Mouse (Mus musculus) embryonic facial prominence, embryonic 11.5 days (tissue): ENCODE measurements around the gene Elk4. TPM values are rescaled to one million over a fixed set of nuclear protein-coding genes. Genes with fewer than 3 reads are reported as not detected.

Source experiments
- ATAC-seq: fragments of 200-750 bp; cut with Nextera tagmentation; replicated peaks from 2 replicates; pipeline ENCODE4 v1.8.0; 2017; ENCODE audit warnings: low read depth; ENCODE audit not compliant: insufficient number of reproducible peaks, low FRiP score, low TSS enrichment
- DNase-seq: peaks from one replicate; pipeline ENCODE4 v3.0.0-alpha.2; 2015; ENCODE audit warnings: low spot score
- H3K27ac ChIP-seq: fragments of 300-500 bp; sonication (generic); replicated peaks from 2 replicates; pipeline ENCODE4 v1.5.1; 2014; ENCODE audit warnings: mild to moderate bottlenecking, low read depth, low read length, control low read depth
- H3K27me3 ChIP-seq: fragments of 300-500 bp; sonication (generic); 2 replicates; pipeline ENCODE4 v1.6.1; 2014; ENCODE audit warnings: mild to moderate bottlenecking, low read length, moderate library complexity, mixed read lengths; ENCODE audit not compliant: control insufficient read depth, insufficient read depth
- H3K36me3 ChIP-seq: fragments of 300-500 bp; sonication (generic); replicated peaks from 2 replicates; pipeline ENCODE4 v1.6.1; 2014; ENCODE audit warnings: low read depth, mild to moderate bottlenecking, low read length, moderate library complexity, mixed read lengths; ENCODE audit not compliant: control insufficient read depth, insufficient read depth
- H3K4me1 ChIP-seq: fragments of 300-500 bp; sonication (generic); 2 replicates; pipeline ENCODE4 v1.6.1; 2014; ENCODE audit warnings: low read length, mixed read lengths; ENCODE audit not compliant: control insufficient read depth, insufficient read depth
- H3K4me2 ChIP-seq: fragments of 300-500 bp; sonication (generic); 2 replicates; pipeline ENCODE4 v1.6.1; 2014; ENCODE audit warnings: low read depth, mild to moderate bottlenecking, control low read depth, low read length, moderate library complexity
- H3K4me3 ChIP-seq: fragments of 300-500 bp; sonication (generic); 2 replicates; pipeline ENCODE4 v1.5.1; 2014; ENCODE audit warnings: low read depth, low read length, control low read depth
- H3K9ac ChIP-seq: fragments of 300-500 bp; sonication (generic); replicated peaks from 2 replicates; pipeline ENCODE4 v1.6.1; 2014; ENCODE audit warnings: mild to moderate bottlenecking, control low read depth, low read length
- H3K9me3 ChIP-seq: fragments of 300-500 bp; sonication (generic); replicated peaks from 2 replicates; pipeline ENCODE4 v1.6.1; 2016; ENCODE audit warnings: mild to moderate bottlenecking, low read length, inconsistent platforms, mixed read lengths; ENCODE audit not compliant: control insufficient read depth
- WGBS: fragments of 180-500 bp; shearing (Covaris S2); extraction: QIAGEN DNeasy Blood & Tissue Kit; methylation state at CpG from one replicate; pipeline ENCODE4 v1.1.7; 2014; 5-methylcytosine and 5-hydroxymethylcytosine counted together
- polyA plus RNA-seq: library from polyadenylated mRNA; unstranded; fragments of >200 nt; fragmentation: Nextera tagmentation; extraction: Ambion mirVana; gene quantifications from 2 replicates; pipeline ENCODE4 v1.2.1, GENCODE M21; 2014

Elk4 gene
- polyA plus RNA-seq, 1 experiment from 2014 or later: 19.8 TPM

GRCm38 (mm10) chr1:132010632-132011501 is 3.5 kb downstream of the Elk4 start:
- Histone ChIP-seq H3K36me3 (no peaks in the 10 kb centered on the region), H3K27me3 (no peaks in the 10 kb centered on the region; the same call in 1 of the 2 replicates), H3K4me3 (no peak overlapping the region), H3K27ac (no peak overlapping the region), H3K4me1 (no peaks in the 10 kb centered on the region), H3K9ac (no peak overlapping the region), H3K9me3 (no peaks in the 10 kb centered on the region), H3K4me2 (no peak overlapping the region)
- 86% methylated on average over 17 of the region's 17 CpGs for WGBS
- no peak for ATAC-seq
- DNase-seq: no peak

DNA sequence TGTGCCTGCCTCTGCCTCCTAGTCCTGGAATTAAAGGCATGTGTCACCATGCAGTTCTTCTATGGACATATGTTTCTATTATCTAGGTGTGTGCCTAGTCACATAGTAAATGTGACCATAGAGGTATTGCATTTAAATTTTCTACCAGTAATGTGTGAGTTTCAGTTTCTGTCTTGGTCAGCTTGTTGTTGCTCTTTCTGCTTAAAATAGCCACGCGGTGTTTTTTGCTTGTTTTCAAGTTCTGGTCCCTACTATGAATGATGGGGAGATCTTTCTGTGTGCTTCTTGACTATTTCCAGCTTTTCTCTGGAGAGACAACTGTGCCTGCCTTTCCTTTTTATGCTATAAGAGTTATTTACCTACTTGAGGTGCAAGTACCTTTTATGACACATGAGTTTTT is 4.4 kb downstream of the Elk4 start:
- no peak overlapping the region for H3K9ac ChIP-seq
- H3K9me3 ChIP-seq: no peaks in the 10 kb centered on the region
- ATAC-seq (no peak), DNase-seq (no peak)
- no peaks in the 10 kb centered on the region for H3K36me3 ChIP-seq
- H3K27me3 ChIP-seq: no peaks in the 10 kb centered on the region; the same call in 1 of the 2 replicates
- 79% methylated on average over 2 of the region's 2 CpGs for WGBS
- H3K4me1 ChIP-seq: no peaks in the 10 kb centered on the region
- H3K4me3 ChIP-seq: no peak overlapping the region
- no peak overlapping the region for H3K4me2 ChIP-seq
- no peak overlapping the region for H3K27ac ChIP-seq

DNA sequence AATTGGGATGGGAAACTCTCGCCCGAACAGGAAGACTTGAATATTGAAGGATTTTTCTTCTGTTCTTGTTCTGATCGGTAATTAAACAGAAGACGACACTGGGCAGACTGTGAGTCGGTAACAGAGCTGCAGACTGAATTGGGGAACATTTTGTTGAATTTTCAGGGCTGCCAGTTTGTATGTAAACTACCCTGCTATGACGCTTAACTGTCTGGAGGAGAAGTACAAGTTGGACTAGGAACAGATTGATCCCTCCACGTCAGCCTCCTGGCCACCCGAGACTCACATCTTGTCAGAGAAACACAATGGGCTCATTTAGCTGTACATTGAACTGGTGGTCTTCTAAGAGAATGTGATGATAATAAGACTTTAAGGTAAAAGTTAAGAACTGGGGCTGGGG is 5.5 kb downstream of the Elk4 start:
- no peaks in the 10 kb centered on the region for H3K27me3 ChIP-seq
- no peaks in the 10 kb centered on the region for H3K9me3 ChIP-seq
- H3K4me2 ChIP-seq: no peak overlapping the region
- WGBS: 80% methylated on average over 8 of the region's 8 CpGs
- H3K4me3 ChIP-seq: no peak overlapping the region
- no peaks in the 10 kb centered on the region for H3K36me3 ChIP-seq
- DNase-seq: no peak
- no peak overlapping the region for H3K27ac ChIP-seq
- no peak for ATAC-seq
- no peaks in the 10 kb centered on the region for H3K4me1 ChIP-seq
- H3K9ac ChIP-seq: no peak overlapping the region

- DNase-seq: no peak
- Histone ChIP-seq H3K27me3 (no peaks in the 10 kb centered on the region), H3K4me3 (no peak overlapping the region), H3K4me1 (no peaks in the 10 kb centered on the region), H3K36me3 (peaks cover 4% of the 10 kb centered on the region; the same call in 1 of the 2 replicates), H3K9ac (no peak overlapping the region), H3K27ac (no peak overlapping the region), H3K4me2 (no peak overlapping the region), H3K9me3 (no peaks in the 10 kb centered on the region)
- ATAC-seq: no peak
- 80% methylated on average over 1 of the region's 1 CpGs for WGBS
Measured at GRCm38 (mm10) chr1:132014800-132015199, 7.4 kb downstream of the Elk4 start.

DNA sequence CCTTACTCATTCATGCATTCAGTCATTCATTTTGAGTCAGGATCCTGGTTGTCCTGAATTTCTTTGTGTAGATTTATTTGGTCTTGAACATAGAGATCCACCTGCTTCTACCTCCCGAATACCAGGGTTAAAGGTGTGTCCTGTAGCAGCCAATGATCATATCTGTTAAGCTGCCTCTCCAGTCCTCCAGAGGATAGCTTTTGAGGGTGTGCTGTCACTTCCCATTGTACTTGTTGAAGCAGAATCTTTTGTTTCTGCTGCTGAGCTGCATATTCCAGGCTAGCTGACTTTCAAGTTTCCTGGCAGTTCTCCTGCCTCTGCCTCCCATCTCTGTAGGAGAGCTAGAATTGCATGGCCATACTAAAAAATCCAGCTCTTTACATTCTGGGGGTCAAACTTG is 9.3 kb downstream of the Elk4 start:
- H3K27me3 ChIP-seq: no peaks in the 10 kb centered on the region
- peaks cover 4% of the 10 kb centered on the region for H3K36me3 ChIP-seq
- no peaks in the 10 kb centered on the region for H3K4me1 ChIP-seq
- H3K4me2 ChIP-seq: no peak overlapping the region
- H3K4me3 ChIP-seq: no peak overlapping the region
- no peaks in the 10 kb centered on the region for H3K9me3 ChIP-seq
- 96% methylated on average over 1 of the region's 1 CpGs for WGBS
- ATAC-seq (no peak), DNase-seq (no peak)
- H3K27ac ChIP-seq: no peak overlapping the region
- H3K9ac ChIP-seq: no peak overlapping the region

DNA sequence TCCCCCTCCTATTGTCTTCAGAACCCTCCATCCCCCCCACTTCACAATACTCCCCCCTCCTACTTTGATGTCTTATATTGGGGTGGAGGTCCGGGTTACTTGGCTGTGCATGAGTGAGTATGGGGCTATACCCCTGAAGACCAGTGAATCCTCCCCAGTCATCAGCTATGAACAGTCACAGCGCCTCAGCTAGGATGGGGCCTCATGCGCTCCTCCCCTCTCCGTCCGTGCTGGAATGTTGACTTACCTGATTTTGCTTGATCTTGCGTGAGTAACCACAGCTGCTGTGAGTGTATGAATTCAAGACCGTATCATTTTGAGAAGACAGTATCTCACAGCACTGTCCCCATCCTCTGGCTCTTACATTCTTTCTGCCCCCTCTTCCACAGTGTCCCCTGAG is 12.5 kb downstream of the Elk4 start:
- H3K27me3 ChIP-seq: no peaks in the 10 kb centered on the region
- H3K4me2 ChIP-seq: no peak overlapping the region
- no peak overlapping the region for H3K9ac ChIP-seq
- ATAC-seq (no peak), DNase-seq (no peak)
- 91% methylated on average over 7 of the region's 7 CpGs for WGBS
- H3K27ac ChIP-seq: no peak overlapping the region
- H3K9me3 ChIP-seq: no peaks in the 10 kb centered on the region
- H3K4me1 ChIP-seq: no peaks in the 10 kb centered on the region
- H3K4me3 ChIP-seq: no peak overlapping the region
- peaks cover 7% of the 10 kb centered on the region for H3K36me3 ChIP-seq

DNA sequence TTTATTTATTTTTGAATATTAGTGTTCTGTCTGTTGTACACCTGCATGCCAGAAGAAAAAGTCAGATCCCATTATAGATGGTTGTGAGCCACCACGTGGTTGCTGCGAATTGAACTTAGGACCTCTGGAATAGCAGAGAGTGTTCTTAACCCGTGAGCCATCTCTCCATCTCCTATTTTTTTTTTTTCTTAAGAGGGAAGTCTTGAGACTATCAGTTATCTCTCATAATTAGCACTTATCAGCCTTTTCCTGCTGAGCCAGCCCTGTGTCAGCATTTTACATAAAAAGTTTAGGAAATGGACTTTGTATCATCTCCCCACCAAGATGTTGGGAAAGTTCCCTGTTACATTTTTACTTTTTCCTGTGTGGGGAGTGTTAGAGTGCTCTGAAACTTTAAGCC is 14.7 kb downstream of the Elk4 start:
- Histone ChIP-seq H3K9me3 (no peaks in the 10 kb centered on the region), H3K4me3 (no peak overlapping the region), H3K27ac (no peak overlapping the region), H3K36me3 (peaks cover 7% of the 10 kb centered on the region), H3K4me2 (no peak overlapping the region), H3K9ac (no peak overlapping the region), H3K27me3 (no peaks in the 10 kb centered on the region), H3K4me1 (no peaks in the 10 kb centered on the region)
- ATAC-seq (no peak), DNase-seq (no peak)
- 87% methylated on average over 3 of the region's 3 CpGs for WGBS

DNA sequence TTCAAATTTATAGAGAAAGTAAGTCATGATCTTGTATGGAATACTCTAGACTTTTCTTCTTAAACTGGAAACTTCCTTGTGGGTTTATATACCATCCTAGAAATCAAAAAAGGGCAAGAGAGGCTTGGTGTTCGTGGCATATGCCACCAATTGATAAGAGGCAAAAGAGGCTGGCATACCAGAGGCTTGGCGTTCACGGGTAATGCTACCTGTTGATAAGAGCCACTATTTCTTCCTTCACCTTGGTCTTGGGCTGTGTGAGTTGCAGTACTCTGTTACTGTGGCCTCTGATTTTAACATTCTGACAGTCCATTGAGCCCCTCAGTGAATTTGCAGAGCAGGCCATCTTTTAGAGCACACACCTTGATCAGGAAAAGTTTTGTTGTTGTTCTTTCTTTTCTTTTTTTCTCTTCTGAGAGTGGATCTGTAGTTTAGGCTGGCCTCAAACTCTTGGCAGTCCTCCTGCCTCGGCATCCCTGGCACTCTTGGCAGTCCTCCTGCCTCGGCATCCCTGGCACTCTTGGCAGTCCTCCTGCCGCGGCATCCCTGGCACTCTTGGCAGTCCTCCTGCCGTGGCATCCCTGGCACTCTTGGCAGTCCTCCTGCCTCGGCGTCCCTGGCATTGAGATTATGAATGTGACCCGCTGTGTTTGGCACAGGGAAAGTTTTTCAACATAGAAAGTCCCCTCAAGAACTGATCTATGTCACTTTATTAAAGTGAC is 19.7 kb downstream of the Elk4 start:
- ATAC-seq (no peak), DNase-seq (no peak)
- Histone ChIP-seq H3K27ac (no peak overlapping the region), H3K36me3 (peaks cover 3% of the 10 kb centered on the region; the same call in 1 of the 2 replicates), H3K9me3 (no peaks in the 10 kb centered on the region), H3K4me1 (no peaks in the 10 kb centered on the region), H3K4me2 (no peak overlapping the region), H3K4me3 (no peak overlapping the region), H3K9ac (no peak overlapping the region), H3K27me3 (no peaks in the 10 kb centered on the region)
- WGBS: 93% methylated on average over 11 of the region's 11 CpGs
